Mouse (Mus musculus) frontal cortex, adult (tissue): ENCODE data around the gene Ddc.

Experiments used
- ATAC-seq: cut with Nextera tagmentation; 2 replicates; pipeline ENCODE4 v1.9.2; 2017; ENCODE audit warnings: mild to moderate bottlenecking, moderate library complexity, mixed read lengths; ENCODE audit not compliant: low TSS enrichment

Ddc gene

DNA sequence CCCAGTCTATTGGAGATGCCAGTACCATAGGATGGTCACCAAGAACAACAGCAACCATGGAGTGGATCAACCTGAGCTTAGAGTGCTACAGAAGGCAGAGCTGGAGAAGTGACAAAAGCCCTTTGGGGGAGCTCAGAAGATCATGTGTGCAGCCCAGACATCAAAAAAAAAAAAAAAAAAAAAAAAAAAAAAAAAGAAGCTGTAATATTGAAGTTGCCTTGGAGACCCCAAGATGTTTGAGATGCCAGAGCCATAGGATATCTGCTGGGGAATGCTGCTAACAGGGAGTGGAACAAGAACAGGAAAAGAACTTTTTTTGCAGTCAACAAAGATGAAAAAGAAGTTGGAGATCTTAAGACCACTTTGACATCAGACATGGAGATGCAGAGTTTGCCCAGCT, 7.6 kb upstream of the Ddc start:
- no peak for ATAC-seq

DNA sequence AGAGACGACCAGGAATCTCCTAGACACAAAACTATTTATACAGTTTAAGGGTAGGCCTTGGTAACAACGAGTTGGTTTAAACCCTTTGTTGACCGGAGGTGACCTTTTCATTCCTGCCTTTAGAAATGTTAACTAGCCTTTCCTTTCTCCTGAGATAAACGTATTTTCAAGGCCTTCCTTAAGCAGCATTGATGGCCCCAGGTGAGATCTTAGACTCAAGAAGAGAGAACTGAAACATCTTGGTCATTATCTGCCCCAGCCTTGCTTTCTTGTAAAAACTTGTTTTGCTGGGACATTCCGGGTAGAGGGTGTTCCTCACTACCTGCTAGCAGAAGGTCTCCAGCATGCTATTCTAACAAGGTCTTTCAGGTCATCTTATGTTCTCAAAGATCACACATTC, 7.1 kb upstream of the Ddc start:
- ATAC-seq = no peak

DNA sequence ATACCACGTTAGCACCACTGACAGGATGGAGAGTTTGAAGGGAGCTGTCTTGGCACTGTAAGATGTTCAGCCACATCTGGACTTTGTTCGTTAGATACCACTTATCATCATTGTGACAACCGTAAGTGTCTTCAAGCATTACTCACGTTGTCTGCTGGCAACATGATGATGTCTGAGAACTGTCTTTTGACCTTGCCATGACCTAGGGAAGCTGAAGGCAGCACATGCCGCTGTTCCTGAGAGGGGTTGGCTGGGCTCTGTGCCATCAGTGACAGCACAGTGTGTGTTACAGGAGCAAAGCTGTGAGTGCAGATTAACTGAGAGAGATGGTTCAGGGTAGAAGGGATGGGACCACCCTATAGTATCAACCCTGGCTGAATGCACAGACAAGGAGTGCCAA, 3.6 kb upstream of the Ddc start:
- ATAC-seq = no peak

DNA sequence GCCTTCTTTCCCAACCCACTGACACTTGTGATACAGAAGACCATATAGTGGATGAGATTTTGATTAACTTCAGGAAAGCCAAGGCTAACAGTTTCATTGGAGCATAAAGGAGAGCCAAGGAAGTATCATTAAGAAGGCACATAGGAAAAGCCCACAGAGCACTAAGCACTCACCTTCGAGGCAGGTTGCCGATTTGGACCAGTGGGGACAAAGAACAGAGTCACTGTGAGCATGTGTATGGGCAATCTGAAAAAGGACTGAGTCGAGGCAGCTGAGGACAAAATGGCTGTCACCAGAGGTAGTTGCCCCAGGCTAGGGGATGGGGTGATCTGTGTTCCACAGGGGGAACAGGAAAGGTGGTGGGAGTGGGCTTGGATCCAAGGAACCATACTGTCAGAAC, 552 bp upstream of the Ddc start:
- no peak for ATAC-seq

DNA sequence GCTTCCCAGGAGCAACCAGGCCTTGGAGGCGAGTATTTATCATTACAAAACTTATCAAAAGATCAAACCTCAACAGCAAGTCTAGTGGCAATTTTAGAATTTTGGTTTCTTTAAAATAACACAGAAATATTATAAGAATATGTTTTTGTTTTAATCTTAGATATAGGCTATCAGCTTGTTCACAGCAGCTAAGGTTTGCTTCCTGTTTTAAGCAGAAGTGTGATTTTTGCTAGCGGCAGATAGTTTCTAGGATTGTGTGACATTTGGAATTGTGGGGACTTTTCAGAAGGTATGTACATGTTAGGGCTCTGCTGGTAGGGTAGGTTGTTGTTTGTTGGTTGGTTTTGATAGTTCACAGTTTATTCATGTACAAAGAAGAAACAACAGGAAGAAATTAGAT, 2.5 kb downstream of the Ddc start:
- no peak for ATAC-seq

DNA sequence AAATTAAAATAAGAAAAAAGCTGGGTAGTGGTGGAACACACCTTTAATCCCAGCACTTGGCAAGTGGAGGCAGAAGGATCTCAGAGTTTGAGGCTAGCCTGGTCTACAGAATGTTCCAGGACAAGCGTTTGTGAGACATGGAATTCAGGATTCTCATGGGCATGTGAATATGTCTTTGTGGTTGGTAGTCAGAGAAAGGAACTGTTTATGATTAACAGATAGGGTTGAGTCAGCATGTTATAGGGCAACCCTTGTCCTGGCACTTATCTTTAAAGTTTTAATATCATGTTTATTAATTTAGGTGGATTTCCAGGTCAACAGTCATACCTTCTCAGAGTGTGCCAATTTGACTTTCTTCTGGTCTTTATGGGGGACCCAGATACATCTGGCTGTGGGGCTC, 4.2 kb downstream of the Ddc start:
- ATAC-seq = no peak

DNA sequence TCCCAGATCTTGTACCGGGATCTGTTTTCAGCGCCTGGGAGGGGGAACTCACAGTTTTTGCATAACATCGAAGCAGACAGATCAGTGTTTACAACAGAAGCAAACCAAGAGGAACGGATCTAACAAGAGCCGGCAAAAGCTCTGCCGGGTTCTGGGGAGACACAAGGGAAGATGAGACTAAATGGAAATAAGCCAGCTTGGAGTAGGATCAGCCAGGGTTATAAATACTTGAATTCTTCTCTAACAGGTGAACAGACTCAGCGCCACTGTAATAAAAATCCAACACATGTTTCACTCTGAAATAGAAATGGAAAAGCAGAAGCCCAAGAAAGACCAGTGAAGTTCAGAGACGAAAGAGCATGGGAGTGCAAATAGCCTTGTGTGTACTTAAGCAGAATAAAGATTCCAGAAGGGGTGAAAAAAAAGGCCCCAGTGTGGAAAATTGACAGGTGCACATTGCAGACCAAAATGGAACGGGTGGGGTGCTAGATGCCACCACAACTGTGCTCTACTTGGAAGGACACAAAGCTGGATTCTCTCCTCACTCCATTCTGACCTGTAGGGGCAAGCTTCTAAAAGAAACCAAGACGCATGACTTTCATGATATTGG, 4.8 kb downstream of the Ddc start:
- no peak for ATAC-seq

DNA sequence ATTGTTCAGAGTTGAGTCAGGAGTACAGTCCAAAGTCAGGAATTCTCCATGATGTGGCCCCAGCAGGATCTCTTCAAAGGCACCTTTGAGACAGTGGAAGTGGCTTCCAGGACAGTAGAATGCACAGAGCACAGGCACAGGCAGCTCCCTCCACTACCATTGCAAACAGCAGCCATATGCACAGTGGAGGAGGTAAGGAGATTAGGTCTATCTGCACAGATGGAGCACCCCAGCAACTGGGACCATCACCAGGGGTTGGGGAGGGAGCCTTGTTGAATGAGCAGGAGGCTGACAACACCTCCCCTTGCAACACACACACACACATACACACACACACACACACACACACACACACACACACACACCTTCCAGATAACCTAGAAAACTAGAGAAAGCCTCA, 6.1 kb downstream of the Ddc start:
- peak; percentile 55; the same call in 1 of the 2 replicates for ATAC-seq

DNA sequence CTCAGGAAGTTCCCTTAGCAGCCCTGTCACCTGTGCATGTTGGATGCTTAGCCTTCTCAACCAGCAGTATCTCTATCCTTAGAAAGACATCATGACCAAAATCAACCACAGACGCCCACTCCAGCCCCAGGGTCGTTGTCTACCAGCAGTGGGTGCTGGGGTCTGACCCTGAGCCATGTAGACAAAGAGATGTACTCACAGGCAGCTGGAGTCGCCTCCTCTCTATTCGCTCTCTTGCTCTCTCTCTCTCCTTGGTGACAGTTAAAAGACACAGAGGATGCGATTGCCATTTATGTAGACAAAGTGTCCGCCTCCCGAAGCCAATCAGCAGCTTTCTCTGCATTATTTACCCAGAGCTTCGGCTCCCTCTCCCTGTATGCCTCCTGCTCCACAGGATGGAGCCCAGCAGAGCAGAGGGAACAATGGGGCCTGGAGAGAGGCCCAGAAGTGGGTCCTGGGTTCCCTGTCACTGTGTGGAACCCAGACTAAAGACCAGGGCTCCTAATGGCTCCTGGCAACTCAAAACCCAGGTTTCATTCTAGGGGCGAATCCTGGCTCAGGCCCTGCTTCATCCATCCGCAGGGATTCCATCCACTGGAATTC, 7.7 kb downstream of the Ddc start:
- ATAC-seq = no peak

DNA sequence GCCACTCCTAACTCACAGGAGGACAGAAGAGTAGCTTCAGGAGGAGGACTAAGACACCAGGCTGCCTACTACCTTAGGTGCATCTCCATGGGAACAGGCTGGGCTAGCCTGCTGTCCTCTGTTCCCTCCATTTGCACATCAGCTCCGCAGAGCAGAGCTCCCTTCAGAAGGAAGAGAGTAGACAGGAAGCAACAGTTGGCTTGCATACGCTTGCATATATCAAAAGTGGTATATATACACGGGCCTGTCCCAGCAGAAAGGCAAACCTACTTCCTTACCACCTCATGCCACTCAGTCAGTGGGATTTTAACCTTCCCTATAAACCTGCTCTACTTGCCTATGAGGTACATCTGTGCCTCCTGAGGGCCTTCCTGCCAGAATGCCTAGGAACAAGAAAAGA, 9.2 kb downstream of the Ddc start:
- no peak for ATAC-seq

DNA sequence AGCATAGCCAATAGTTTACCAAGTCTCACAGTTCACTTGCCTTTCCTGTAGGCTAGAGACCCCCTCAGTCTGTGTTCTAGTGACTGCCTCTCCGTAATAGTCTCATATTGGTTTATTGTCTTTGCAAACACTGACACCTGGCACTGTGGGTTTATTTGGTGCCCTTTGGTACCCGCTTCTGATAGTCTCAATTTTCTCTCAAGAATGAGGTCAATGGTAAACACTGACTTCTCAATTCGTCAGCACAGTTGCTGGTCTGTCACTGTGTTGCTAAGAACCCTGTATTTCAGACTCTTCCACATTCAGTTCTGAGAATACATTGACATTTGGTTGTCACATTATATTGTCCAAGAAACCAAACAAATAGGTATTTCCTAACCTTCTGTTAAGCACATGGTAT, 9.9 kb downstream of the Ddc start:
- ATAC-seq = no peak

DNA sequence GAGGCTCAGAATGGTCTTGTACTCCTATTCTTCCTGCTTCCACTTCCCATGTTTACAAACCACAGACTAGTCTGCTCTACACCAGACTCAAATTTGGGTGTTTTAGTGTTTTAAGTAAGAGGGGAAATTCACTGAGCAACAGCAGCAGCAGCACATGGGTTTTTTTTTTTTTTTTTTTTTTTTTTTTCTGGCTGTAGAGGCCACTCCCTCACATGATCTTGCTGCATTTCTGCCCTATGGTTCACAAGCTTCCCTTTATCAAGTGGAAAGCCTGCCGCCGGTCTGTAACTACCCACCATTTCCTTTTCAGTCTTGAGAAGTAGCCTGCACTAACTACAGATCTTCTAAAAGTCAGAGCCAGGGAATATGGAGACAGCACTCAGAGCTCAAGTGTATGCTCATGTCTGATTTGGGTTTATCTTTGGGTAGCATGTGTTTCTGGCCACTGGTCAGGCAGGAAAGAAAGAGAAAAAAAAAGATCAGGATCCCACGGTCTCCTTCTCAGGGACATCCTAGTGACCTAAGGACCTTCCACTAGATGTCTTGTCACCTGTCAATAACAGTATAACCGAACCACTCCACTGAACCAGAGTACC, 11.4 kb downstream of the Ddc start:
- no peak for ATAC-seq

DNA sequence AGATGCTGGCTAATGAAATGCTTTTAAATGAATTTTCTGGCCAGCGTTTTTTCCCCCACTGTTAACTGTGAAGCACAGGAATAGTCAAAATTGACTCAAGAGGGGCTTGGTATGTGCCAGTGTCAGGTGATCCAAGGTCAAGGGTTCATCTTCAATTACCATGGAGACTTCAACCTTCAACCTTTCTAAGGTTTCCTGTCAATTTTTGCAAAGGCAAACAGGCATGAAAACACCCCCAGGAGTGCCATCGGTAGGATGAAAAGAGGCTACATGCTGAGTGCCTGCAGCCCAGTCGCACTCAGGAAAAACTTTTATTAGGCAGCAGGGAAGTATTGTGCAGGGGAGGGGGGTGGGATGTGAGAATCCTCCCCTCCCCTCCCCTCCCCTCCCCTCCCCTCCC, 12.0 kb downstream of the Ddc start:
- ATAC-seq = no peak

DNA sequence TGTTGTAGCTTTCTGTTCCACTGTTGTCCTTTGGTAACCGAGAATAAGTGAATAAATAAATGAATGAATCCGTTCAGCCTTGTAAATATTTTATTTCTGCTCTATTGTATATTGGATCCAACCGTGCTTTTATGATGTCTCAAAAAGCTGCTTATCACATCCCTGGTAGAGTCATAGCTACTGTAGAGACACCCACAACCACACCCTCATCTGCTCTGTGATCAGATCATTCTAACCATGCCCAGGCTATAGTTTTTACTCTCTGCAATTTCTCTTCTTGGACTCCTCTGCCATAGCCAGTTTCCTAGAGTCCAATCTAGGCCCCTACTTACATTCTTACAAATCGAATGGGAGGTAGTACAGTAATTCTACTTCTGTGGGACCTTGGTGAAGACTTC, 12.7 kb downstream of the Ddc start:
- no peak for ATAC-seq

DNA sequence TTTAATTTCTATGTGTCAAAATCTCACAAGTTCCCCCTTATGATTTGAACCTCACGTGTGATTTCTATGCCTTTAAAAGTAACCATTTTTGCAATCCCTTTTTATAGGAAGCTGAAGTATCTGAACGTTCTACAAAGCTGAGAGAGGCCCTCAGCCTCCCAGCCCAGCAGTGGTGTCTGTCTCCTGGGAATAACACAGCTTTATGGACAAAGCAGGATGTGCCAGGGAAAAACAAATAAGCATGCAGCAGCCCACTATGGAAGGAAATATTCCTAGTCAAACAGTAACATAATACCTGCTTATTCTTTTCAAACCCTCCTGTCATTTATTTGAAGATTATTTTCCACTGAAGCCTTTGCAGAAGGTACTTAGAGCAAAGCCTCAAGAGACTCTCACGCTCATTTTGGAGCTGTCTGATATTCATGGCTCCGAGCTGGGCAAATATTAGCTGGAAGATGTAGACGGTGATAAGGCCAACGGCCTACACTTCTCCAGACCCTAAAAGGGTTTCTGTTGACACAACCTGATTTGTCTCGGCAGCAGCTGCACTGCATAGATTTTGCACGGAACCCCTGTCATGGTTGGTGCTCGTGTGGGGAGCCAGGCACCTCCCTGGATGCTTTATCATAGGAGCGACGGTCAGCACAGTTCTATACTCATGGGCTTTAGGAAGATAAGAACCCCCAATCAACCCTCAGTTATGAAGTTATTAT, 13.3 kb downstream of the Ddc start:
- ATAC-seq = no peak

DNA sequence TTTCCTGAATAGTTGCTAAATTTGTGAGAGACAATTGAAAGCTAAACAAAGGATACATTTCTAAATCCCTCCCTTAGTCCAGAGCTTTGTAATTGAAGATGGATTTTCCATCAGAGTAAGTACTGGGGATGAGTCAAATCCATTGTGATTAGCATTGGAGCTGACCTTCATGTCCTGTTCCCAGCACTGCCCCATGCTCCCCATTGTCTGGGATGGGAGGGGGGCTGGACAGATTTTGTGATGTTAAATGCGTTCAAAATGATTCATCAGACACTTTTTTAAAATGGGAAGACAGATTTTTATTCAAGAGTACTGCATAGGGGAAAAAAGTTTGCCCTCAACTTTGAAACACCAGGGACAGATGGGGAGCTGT, 16.2 kb downstream of the Ddc start:
- ATAC-seq = no peak

DNA sequence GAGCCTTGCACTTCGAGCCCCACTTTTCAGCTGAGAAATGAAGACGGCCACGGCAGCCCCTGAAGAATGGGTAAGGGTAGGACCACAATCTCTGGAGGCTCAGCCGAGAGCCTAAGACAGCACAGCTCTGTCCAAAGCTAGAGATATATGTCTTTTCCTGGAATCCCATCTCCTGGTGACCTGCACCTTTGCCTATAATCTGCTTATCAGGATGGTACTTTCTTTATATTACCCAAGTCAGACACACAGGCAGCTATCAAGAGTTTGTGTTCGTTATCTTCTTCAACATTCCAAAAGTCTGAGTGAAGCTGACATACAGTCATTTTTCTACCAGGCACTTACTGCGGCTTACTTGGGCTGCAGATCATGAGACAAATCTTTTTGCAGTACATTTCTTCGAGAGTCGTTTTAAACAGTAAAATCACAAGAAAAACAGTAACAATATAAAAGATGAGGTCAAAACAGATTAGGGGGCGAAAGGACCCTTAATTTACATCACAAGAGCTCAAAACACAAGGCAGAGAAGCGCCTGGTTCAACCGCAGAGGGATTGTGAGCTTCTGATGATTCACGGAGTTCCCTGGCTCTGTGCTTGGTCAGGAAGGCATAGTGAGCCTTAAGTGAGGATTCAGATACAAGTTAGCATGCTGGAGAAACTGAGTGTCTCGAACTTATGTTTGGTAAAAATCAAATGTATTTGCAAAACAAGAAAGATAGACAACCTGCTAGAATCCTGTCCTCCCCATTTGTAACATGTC, 16.7 kb downstream of the Ddc start:
- no peak for ATAC-seq

DNA sequence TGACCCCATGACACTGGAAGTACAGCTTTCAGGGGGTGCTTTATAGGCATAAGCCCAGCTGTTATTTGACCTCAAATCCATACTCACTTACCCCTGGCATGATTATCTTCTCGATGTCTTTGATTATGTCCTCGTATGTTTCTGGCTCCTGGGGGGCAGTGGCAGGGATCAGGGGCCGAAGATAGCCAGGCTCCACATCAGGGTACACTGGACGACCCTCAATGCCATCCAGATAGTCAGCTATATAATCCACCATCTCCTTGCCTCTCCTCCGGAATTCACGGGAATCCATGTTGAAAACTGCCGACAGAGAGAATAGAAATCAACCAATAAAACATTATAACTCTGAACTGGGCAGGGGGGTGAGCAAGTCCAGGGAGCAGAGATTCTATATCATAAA, 17.6 kb downstream of the Ddc start:
- no peak for ATAC-seq

DNA sequence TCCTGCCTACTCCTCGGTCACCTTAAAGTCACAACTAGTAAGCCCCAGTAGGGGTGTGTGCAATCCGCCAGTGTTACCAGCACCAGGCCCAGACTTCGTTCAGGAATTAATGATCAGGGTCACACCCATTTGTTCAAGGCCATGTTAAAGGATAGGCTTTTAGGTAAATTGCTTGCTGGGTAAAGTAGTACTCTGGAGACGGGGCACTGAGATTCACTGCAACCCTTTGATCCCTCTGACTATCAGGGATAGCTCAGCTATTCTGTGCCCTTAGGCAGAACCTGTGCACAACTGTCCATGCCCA, 18.3 kb downstream of the Ddc start:
- no peak for ATAC-seq

DNA sequence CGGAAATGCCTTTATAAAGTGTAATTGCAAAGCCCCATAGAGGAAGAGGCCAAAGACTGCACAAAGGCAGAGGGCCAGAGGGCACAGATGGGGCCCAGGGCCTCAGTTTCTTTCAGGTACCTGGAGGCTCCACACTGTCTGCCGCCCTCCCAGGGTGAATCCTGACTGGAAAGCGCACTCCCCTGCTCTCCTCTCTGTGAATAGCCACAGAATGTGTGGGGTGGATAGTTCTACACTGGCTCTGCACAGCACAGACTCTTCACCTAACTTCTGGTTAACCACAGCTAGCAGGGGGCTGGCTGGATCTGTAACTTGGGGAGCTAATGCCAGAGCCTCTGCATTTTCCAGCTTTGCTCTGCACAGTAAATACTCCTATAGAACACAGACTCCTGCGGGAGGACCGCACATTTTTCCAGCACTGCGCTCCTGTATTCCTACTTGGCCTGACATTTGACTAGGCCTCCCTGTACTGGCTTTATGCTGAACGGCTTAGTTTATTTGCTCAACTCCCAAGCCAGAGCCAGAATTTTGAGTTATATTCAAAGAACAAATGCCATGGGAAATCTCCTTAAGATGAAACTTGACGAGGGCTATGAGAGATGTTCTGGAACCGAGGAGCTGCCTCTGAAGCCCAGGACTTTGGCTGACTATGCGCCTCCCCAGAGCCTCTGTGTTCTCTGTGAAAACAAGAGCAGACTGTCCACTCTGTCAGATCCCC, 18.8 kb downstream of the Ddc start:
- ATAC-seq = no peak

DNA sequence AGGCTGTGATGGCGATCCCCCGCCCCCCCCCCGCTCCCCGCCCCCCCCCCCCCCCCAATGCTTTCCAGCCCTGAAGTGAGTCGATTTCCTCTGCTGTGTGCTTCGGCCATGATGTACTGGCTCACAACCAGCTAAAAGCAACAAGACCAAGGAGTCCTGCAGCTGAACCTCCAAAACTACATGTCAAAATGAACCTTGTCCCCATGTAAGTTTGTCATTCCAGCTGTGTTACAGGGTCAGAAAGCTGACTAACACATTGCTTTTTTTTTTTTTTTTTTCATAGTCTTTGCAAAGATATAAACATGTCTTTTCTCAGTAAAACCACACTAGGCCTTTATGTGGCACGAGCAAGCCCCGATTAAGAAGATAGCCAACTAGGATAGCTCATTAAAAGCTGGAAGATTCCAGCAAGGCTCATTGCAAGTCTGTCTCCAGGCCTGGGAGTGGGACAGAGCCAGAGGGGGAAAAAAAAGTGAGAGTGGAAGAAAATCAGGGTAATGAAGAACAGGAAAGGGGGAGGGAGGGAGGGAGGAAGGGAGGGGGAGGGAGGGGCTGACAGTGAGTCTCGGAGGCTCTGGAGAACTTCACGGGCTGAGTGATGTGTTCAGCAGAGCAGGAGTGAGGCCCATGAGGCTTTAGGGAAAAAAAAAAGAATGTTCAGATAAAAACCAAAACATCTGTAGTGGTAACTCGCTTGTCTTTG, 19.5 kb downstream of the Ddc start:
- no peak for ATAC-seq

DNA sequence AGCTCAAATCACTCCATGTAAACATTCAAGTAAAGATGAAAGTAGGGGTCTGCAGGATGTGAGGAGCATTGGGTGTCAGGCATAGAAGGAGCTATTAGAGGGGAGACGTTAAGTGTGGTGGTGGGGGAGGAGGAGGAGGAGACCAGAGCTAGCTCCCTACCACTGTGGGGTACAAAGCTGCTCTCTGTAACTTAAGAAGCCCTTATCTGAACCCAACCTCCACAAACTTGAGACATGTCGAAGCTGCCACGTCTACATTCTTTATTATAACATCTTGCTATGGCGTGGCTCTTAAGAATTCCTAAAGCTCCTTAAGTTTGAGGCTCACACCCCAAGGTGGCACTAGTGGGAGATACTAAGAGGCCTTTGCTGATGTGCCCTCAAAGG, 20.1 kb downstream of the Ddc start:
- no peak for ATAC-seq
